Mouse (Mus musculus): ENCODE results near the gene Ripk3. TPM values are rescaled to one million over a fixed set of nuclear protein-coding genes. Genes with fewer than 3 reads are reported as not detected.

The Ripk3 gene
- polyA plus RNA-seq (2015; fragmentation: Nextera tagmentation; extraction: Ambion mirVana) = 45.2 and 45.6 TPM in 2 replicates

- WGBS = 6% methylated on average over 40 of the region's 40 CpGs
- Histone ChIP-seq H3K4me2 (replicated peaks) (peak within 1 kb of the TSS; percentile 76), H3K4me1 (replicated peaks) (peaks cover 15% of the 10 kb centered on the region; the same call in 1 of the 2 replicates), H3K9ac (peak within 1 kb of the TSS; percentile 35), H3K9me3 (no peaks in the 10 kb centered on the region), H3K4me3 (replicated peaks) (peak within 1 kb of the TSS; percentile 44), H3K36me3 (no peaks in the 10 kb centered on the region), H3K27me3 (replicated peaks) (peaks cover 3% of the 10 kb centered on the region; the same call in 1 of the 2 replicates), H3K27ac (no peak within 1 kb of the TSS)
- peak; percentile 79 for ATAC-seq
Measured at GRCm38 (mm10) chr14:55788256-55789050, at the start of gene Ripk3. Gene Ripk3 (minus strand): TSS chr14:55788865.

DNA sequence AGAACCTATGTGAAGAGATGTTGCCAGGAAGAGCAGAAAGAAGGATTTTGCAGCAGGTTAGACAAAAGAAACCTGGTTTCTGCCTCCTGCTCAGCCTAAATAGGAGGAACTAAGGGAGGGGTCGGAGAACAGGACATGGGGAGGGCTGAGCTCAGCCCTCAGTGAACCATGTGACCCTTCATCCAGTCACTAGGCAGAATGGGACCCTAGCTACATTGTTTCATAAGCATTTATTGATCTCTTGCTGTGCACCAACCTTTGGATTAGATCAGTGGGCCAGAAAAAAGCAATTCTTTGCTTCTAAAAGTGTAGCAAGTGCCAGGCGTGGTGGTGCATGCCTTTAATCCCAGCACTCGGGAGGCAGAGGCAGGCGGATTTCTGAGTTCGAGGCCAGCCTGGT lies 49.6 kb upstream of the Ripk3 start:
- H3K27ac ChIP-seq = no peak overlapping the region
- H3K4me1 ChIP-seq (replicated peaks) = no peaks in the 10 kb centered on the region
- no peak overlapping the region for H3K4me2 ChIP-seq (replicated peaks)
- 85% methylated on average over 5 of the region's 5 CpGs for WGBS
- H3K27me3 ChIP-seq (replicated peaks) = no peaks in the 10 kb centered on the region
- no peaks in the 10 kb centered on the region for H3K36me3 ChIP-seq
- H3K9ac ChIP-seq = no peak overlapping the region
- no peak overlapping the region for H3K4me3 ChIP-seq (replicated peaks)
- no peak for ATAC-seq
- no peaks in the 10 kb centered on the region for H3K9me3 ChIP-seq

- Histone ChIP-seq H3K4me1 (replicated peaks) (no peaks in the 10 kb centered on the region), H3K27ac (no peak overlapping the region)
- ATAC-seq = no peak
Measured at GRCm38 (mm10) chr14:55834808-55835533, 46.3 kb upstream of the Ripk3 start.

DNA sequence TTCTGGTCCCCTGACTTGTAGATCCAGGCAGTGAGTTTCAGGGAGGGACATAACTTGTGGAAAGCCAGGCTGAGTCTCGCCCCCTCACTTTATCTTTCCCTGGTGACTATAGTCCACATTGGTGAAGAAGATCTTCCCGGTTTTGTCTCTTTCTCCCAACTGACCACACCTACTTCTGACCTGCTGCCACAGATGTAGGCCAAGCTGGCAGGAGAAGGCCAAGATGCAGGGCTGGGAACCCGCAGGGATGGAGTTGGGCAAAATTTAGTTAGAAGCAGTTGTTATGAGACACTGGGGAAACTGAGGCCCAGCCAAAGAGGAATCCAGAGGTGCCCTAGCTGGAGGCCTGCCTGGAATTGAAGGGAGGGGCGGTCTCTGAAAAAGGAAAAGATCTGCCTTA lies 44.5 kb upstream of the Ripk3 start:
- Histone ChIP-seq H3K9ac (no peak overlapping the region), H3K4me2 (replicated peaks) (no peak overlapping the region), H3K9me3 (no peaks in the 10 kb centered on the region; the same call in 1 of the 2 replicates), H3K4me3 (replicated peaks) (no peak overlapping the region), H3K4me1 (replicated peaks) (peaks cover 8% of the 10 kb centered on the region; the same call in 1 of the 2 replicates), H3K27me3 (replicated peaks) (no peaks in the 10 kb centered on the region), H3K27ac (no peak overlapping the region), H3K36me3 (peaks cover 9% of the 10 kb centered on the region; the same call in 1 of the 2 replicates)
- WGBS = 80% methylated on average over 4 of the region's 4 CpGs
- no peak for ATAC-seq

More at GRCm38 (mm10) chr14:55834808-55835533, 46.3 kb upstream of the Ripk3 start:
- H3K4me3 ChIP-seq (replicated peaks) = no peak overlapping the region
- no peak overlapping the region for H3K4me2 ChIP-seq (replicated peaks)
- WGBS = 75% methylated on average over 5 of the region's 5 CpGs
- H3K36me3 ChIP-seq = peaks cover 9% of the 10 kb centered on the region; the same call in 1 of the 2 replicates
- no peaks in the 10 kb centered on the region for H3K27me3 ChIP-seq (replicated peaks)
- H3K9ac ChIP-seq = no peak overlapping the region
- no peaks in the 10 kb centered on the region for H3K9me3 ChIP-seq

DNA sequence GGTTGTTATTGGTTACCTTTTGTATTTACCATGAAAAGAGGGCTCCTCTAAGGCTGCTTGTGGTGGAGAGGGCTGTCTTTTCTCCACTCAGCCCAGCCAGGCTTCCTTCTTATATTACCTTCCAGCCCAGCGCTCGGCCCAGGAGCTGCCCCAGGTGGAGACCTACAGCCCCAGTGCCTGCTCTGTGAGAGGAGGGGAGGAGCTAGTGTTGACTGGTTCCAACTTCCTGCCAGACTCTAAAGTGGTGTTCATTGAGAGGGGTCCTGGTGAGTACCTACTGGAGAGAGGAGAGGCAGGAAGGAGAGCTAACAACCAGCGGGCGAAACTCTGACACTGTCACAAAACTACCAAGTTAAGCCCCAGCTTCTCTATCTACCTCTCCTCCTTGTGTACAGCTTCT lies 41.7 kb upstream of the Ripk3 start:
- Histone ChIP-seq H3K4me2 (replicated peaks) (no peak overlapping the region), H3K27me3 (replicated peaks) (peaks cover 3% of the 10 kb centered on the region; the same call in 1 of the 2 replicates), H3K9me3 (no peaks in the 10 kb centered on the region; the same call in 1 of the 2 replicates), H3K4me3 (replicated peaks) (no peak overlapping the region), H3K27ac (no peak overlapping the region), H3K36me3 (peaks cover 9% of the 10 kb centered on the region; the same call in 1 of the 2 replicates), H3K4me1 (replicated peaks) (peaks cover 23% of the 10 kb centered on the region), H3K9ac (no peak overlapping the region)
- WGBS = 85% methylated on average over 4 of the region's 4 CpGs
- no peak for ATAC-seq

GRCm38 (mm10) chr14:55829854-55830253 lies 41.2 kb upstream of the Ripk3 start:
- Histone ChIP-seq H3K9me3 (no peaks in the 10 kb centered on the region; the same call in 1 of the 2 replicates), H3K9ac (no peak overlapping the region), H3K36me3 (peaks cover 9% of the 10 kb centered on the region; the same call in 1 of the 2 replicates), H3K4me2 (replicated peaks) (no peak overlapping the region), H3K27ac (no peak overlapping the region), H3K27me3 (replicated peaks) (peaks cover 3% of the 10 kb centered on the region; the same call in 1 of the 2 replicates), H3K4me1 (replicated peaks) (peaks cover 25% of the 10 kb centered on the region), H3K4me3 (replicated peaks) (no peak overlapping the region)
- ATAC-seq = no peak
- WGBS = 92% methylated on average over 16 of the region's 16 CpGs

GRCm38 (mm10) chr14:55828716-55829263 lies 40.1 kb upstream of the Ripk3 start:
- ATAC-seq = no peak
- H3K36me3 ChIP-seq = peaks cover 9% of the 10 kb centered on the region; the same call in 1 of the 2 replicates
- H3K27ac ChIP-seq = no peak overlapping the region
- peaks cover 3% of the 10 kb centered on the region; the same call in 1 of the 2 replicates for H3K27me3 ChIP-seq (replicated peaks)
- no peak overlapping the region for H3K9ac ChIP-seq
- H3K4me2 ChIP-seq (replicated peaks) = no peak overlapping the region
- peaks cover 32% of the 10 kb centered on the region for H3K4me1 ChIP-seq (replicated peaks)
- H3K4me3 ChIP-seq (replicated peaks) = no peak overlapping the region
- no peaks in the 10 kb centered on the region; the same call in 1 of the 2 replicates for H3K9me3 ChIP-seq
- 46% methylated on average over 3 of the region's 3 CpGs for WGBS

GRCm38 (mm10) chr14:55826551-55827340 lies 38.1 kb upstream of the Ripk3 start:
- Histone ChIP-seq H3K4me1 (replicated peaks) (peaks cover 34% of the 10 kb centered on the region), H3K9me3 (no peaks in the 10 kb centered on the region; the same call in 1 of the 2 replicates), H3K4me3 (replicated peaks) (peak overlapping the region; percentile 62), H3K4me2 (replicated peaks) (peak overlapping the region; percentile 90), H3K27ac (no peak overlapping the region), H3K9ac (peak overlapping the region; percentile 71), H3K27me3 (replicated peaks) (peaks cover 3% of the 10 kb centered on the region; the same call in 1 of the 2 replicates), H3K36me3 (peaks cover 9% of the 10 kb centered on the region; the same call in 1 of the 2 replicates)
- ATAC-seq = no peak
- WGBS = 29% methylated on average over 41 of the region's 41 CpGs

DNA sequence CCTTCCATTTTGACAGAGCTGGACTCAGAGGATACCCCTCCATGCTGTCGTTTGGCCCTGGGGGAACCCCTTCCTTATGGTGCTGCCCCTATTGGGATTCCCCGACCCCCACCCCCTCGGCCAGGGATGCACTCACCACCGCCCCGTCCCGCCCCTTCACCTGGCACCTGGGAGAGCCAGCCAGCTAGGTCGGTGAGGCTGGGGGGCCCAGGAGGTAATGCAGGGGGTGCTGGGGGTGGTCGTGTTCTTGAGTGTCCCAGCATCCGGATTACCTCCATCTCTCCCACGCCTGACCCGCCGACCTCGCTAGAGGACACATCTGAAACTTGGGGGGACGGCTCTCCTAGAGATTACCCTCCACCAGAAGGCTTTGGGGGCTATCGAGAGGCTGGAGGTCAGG lies 37.5 kb upstream of the Ripk3 start:
- Histone ChIP-seq H3K4me1 (replicated peaks) (peaks cover 34% of the 10 kb centered on the region), H3K9me3 (no peaks in the 10 kb centered on the region; the same call in 1 of the 2 replicates), H3K4me3 (replicated peaks) (peak overlapping the region; percentile 62), H3K9ac (peak overlapping the region; percentile 71), H3K27ac (no peak overlapping the region), H3K4me2 (replicated peaks) (peak overlapping the region; percentile 90), H3K27me3 (replicated peaks) (peaks cover 3% of the 10 kb centered on the region; the same call in 1 of the 2 replicates), H3K36me3 (peaks cover 8% of the 10 kb centered on the region; the same call in 1 of the 2 replicates)
- WGBS = 18% methylated on average over 15 of the region's 15 CpGs
- ATAC-seq = no peak

DNA sequence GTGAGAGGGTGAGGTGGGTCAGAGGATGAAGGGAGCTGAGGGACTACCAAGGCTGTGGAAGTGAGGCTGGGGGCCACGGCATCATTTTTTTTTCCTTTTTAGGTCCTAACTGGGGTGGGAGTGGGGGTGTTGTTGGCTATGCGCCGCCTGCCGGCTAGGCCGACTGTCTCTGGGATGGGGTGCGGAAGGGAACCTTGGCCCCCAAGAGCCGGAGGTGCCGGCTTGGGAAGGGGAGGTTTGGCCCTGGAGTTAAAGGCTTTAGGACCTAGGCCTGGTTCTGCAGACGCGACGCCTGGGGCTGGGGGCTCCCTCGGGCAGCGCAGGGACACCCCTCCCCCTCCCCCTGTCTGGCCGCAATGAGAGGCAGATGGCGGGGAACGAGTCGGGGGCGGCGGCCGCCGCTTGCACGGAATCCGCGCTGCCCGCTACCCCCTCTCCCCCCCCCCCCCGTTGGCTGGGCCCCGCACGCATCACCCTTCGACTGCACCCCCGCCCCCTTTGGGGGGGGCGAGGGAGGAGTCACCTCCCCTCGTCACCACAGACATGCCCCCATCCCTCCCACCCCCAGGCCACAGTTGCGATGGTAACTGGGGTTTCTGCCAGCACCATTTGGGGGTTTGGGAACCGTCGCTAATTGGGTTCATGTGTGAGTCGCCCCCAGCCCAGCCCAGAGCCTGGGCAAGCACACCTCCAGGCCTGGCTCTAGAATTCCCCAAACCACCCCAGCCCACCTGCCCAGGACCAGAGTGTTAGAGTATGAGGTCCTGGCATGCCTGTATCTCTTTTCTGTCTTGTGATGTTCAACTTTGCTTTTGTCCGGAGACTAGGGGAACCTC lies 36.8 kb upstream of the Ripk3 start:
- 2% methylated on average over 20 of the region's 37 CpGs for WGBS
- 0 out of 2 replicates have a peak, but pooled peaks cover 3% of the 10 kb centered on the region for H3K36me3 ChIP-seq
- no peak for ATAC-seq
- H3K27me3 ChIP-seq (replicated peaks) = peaks cover 3% of the 10 kb centered on the region; the same call in 1 of the 2 replicates
- H3K27ac ChIP-seq = peak overlapping the region; percentile 94
- peak overlapping the region; percentile 90 for H3K4me2 ChIP-seq (replicated peaks)
- H3K4me3 ChIP-seq (replicated peaks) = peak overlapping the region; percentile 62
- H3K9me3 ChIP-seq = no peaks in the 10 kb centered on the region; the same call in 1 of the 2 replicates
- H3K9ac ChIP-seq = peak overlapping the region; percentile 71
- H3K4me1 ChIP-seq (replicated peaks) = peaks cover 34% of the 10 kb centered on the region
